Mouse (Mus musculus) CH12.LX (cell line): ENCODE measurements around the gene C1ra. TPM values are rescaled to one million over a fixed set of nuclear protein-coding genes. Genes with fewer than 3 reads are reported as not detected.

Experiments
- DNase-seq: peaks from one replicate; pipeline ENCODE4 v3.0.0-alpha.2; 2013; ENCODE audit errors: extremely low read depth
- H3K27ac ChIP-seq: 2 replicates; pipeline ENCODE4 v1.5.1; 2012; ENCODE audit warnings: low read depth, mild to moderate bottlenecking, control low read depth, moderate library complexity; ENCODE audit not compliant: insufficient read depth
- H3K27me3 ChIP-seq: replicated peaks from 2 replicates; pipeline ENCODE3; 2012; ENCODE audit warnings: inconsistent platforms
- H3K36me3 ChIP-seq, 2 experiments: replicated peaks in 1 of 2; 2 replicates each; pipeline versions ENCODE3 to v1.6.1; 2012; ENCODE audit warnings: inconsistent platforms in 1 of 2, low read length in 1 of 2, mild to moderate bottlenecking in 1 of 2, mixed read lengths in 1 of 2, moderate library complexity in 1 of 2; ENCODE audit not compliant: control insufficient read depth in 1 of 2, insufficient read depth in 1 of 2
- H3K4me1 ChIP-seq, 2 experiments: 2 replicates each; pipeline ENCODE4 v1.6.1; 2012; ENCODE audit warnings: inconsistent platforms in 1 of 2, moderate library complexity in 1 of 2; ENCODE audit not compliant: insufficient read depth in 2 of 2, control insufficient read depth in 1 of 2
- H3K4me2 ChIP-seq: 2 replicates; pipeline ENCODE4 v1.6.1; 2012; ENCODE audit warnings: low read depth, mild to moderate bottlenecking, control low read depth; ENCODE audit not compliant: poor library complexity, insufficient read depth, severe bottlenecking
- H3K4me3 ChIP-seq, 3 experiments: fragments of 150-350 bp in 1 of 3; sonication (generic) in 1 of 3; replicated peaks in 1 of 3; 2 replicates each; pipeline versions ENCODE3 to v1.5.1; 2011 to 2012; ENCODE audit warnings: low read depth in 2 of 3, low read length in 2 of 3, mild to moderate bottlenecking in 2 of 3, moderate library complexity in 2 of 3, control low read depth in 1 of 3, improper control_type of control experiment in 1 of 3, inconsistent platforms in 1 of 3, mixed read lengths in 1 of 3; ENCODE audit not compliant: poor library complexity in 1 of 3
- H3K79me2 ChIP-seq: replicated peaks from 2 replicates; pipeline ENCODE4 v1.6.1; 2012; ENCODE audit warnings: mild to moderate bottlenecking, moderate library complexity; ENCODE audit not compliant: control insufficient read depth, poor library complexity, insufficient read depth, severe bottlenecking; ENCODE audit errors: extremely low read depth
- H3K9ac ChIP-seq: 2 replicates; pipeline ENCODE4 v1.6.1; 2012; ENCODE audit warnings: low read depth, mild to moderate bottlenecking, control low read depth, moderate library complexity; ENCODE audit not compliant: insufficient read depth
- H3K9me3 ChIP-seq: replicated peaks from 2 replicates; pipeline ENCODE3; 2012; ENCODE audit warnings: low read length, inconsistent platforms, mixed read lengths
- BHLHE40 ChIP-seq: IDR thresholded peaks from 2 replicates; pipeline ENCODE4 v1.6.1; 2011; ENCODE audit warnings: mild to moderate bottlenecking, low read depth, low read length, improper control_type of control experiment
- CHD2 ChIP-seq: IDR thresholded peaks from 2 replicates; pipeline ENCODE4 v1.6.1; 2011; ENCODE audit warnings: low read length, improper control_type of control experiment
- CTCF ChIP-seq, 2 experiments: IDR thresholded peaks in 1 of 2; conservative IDR thresholded peaks in 1 of 2; 2 replicates each; pipeline ENCODE4 v1.5.1; 2011 to 2012; ENCODE audit warnings: low read depth in 2 of 2, low read length in 2 of 2, improper control_type of control experiment in 1 of 2, inconsistent platforms in 1 of 2, mild to moderate bottlenecking in 1 of 2, moderate library complexity in 1 of 2
- E2F4 ChIP-seq: IDR thresholded peaks from 2 replicates; pipeline ENCODE4 v1.6.1; 2011; ENCODE audit warnings: low read depth, low read length, improper control_type of control experiment; ENCODE audit not compliant: insufficient replicate concordance
- ELF1 ChIP-seq: IDR thresholded peaks from 2 replicates; pipeline ENCODE4 v1.6.1; 2014; ENCODE audit warnings: low read depth, mild to moderate bottlenecking, inconsistent platforms, low read length, improper control_type of control experiment
- EP300 ChIP-seq: IDR thresholded peaks from 2 replicates; pipeline ENCODE4 v1.6.1; 2011; ENCODE audit warnings: low read length, improper control_type of control experiment
- GABPA ChIP-seq: IDR thresholded peaks from 2 replicates; pipeline ENCODE4 v1.6.1; 2012; ENCODE audit warnings: low read depth, low read length, improper control_type of control experiment, inconsistent platforms; ENCODE audit not compliant: insufficient replicate concordance
- IRF4 ChIP-seq: IDR thresholded peaks from 2 replicates; pipeline ENCODE4 v1.6.1; 2014; ENCODE audit warnings: low read depth, mild to moderate bottlenecking, inconsistent platforms, low read length, improper control_type of control experiment
- JUN ChIP-seq: IDR thresholded peaks from 2 replicates; pipeline ENCODE4 v1.6.1; 2011; ENCODE audit warnings: low read depth, mild to moderate bottlenecking, low read length, improper control_type of control experiment, moderate library complexity; ENCODE audit not compliant: insufficient read depth
- JUND ChIP-seq: conservative IDR thresholded peaks from 2 replicates; pipeline ENCODE4 v1.6.1; 2011; ENCODE audit warnings: low read depth, low read length, improper control_type of control experiment
- KAT2A ChIP-seq: IDR thresholded peaks from 2 replicates; pipeline ENCODE4 v1.6.1; 2012; ENCODE audit warnings: low read length, improper control_type of control experiment, inconsistent platforms; ENCODE audit not compliant: insufficient replicate concordance
- MAFK ChIP-seq: IDR thresholded peaks from 2 replicates; pipeline ENCODE4 v1.6.1; 2011; ENCODE audit warnings: low read length, improper control_type of control experiment; ENCODE audit not compliant: insufficient replicate concordance
- MAX ChIP-seq: IDR thresholded peaks from 2 replicates; pipeline ENCODE4 v1.6.1; 2011; ENCODE audit warnings: low read length, improper control_type of control experiment
- MAZ ChIP-seq: IDR thresholded peaks from 2 replicates; pipeline ENCODE4 v1.6.1; 2012; ENCODE audit warnings: low read depth, mild to moderate bottlenecking, inconsistent platforms, low read length, improper control_type of control experiment, moderate library complexity
- MEF2A ChIP-seq: IDR thresholded peaks from 2 replicates; pipeline ENCODE4 v1.6.1; 2014; ENCODE audit warnings: low read depth, mild to moderate bottlenecking, inconsistent platforms, low read length, improper control_type of control experiment, borderline replicate concordance
- MYC ChIP-seq: IDR thresholded peaks from 2 replicates; pipeline ENCODE4 v1.6.1; 2011; ENCODE audit warnings: low read depth, mild to moderate bottlenecking, improper control_type of control experiment, low read length
- NELFE ChIP-seq: IDR thresholded peaks from 2 replicates; pipeline ENCODE4 v1.6.1; 2011; ENCODE audit warnings: low read depth, low read length, improper control_type of control experiment
- NRF1 ChIP-seq: IDR thresholded peaks from 2 replicates; pipeline ENCODE4 v1.6.1; 2014; ENCODE audit warnings: low read depth, mild to moderate bottlenecking, inconsistent platforms, low read length, improper control_type of control experiment, moderate library complexity
- PAX5 ChIP-seq: IDR thresholded peaks from 2 replicates; pipeline ENCODE4 v1.6.1; 2012; ENCODE audit warnings: low read length, inconsistent platforms, mixed read lengths
- POLR2A ChIP-seq: IDR thresholded peaks from 2 replicates; pipeline ENCODE4 v1.6.1; 2011; ENCODE audit warnings: low read depth, mild to moderate bottlenecking, improper control_type of control experiment, low read length
- POLR2AphosphoS2 ChIP-seq: IDR thresholded peaks from 2 replicates; pipeline ENCODE4 v1.6.1; 2011; ENCODE audit warnings: low read depth, low read length, improper control_type of control experiment
- RAD21 ChIP-seq: IDR thresholded peaks from 2 replicates; pipeline ENCODE4 v1.6.1; 2011; ENCODE audit warnings: low read depth, mild to moderate bottlenecking, low read length, improper control_type of control experiment, moderate library complexity
- RCOR1 ChIP-seq: conservative IDR thresholded peaks from 2 replicates; pipeline ENCODE4 v1.6.1; 2012; ENCODE audit warnings: low read depth, mild to moderate bottlenecking, inconsistent platforms, low read length, improper control_type of control experiment
- SIN3A ChIP-seq: IDR thresholded peaks from 2 replicates; pipeline ENCODE4 v1.6.1; 2012; ENCODE audit warnings: low read length, improper control_type of control experiment, inconsistent platforms
- SMC3 ChIP-seq: IDR thresholded peaks from 2 replicates; pipeline ENCODE4 v1.6.1; 2011; ENCODE audit warnings: low read depth, low read length, improper control_type of control experiment
- TBP ChIP-seq: conservative IDR thresholded peaks from 2 replicates; pipeline ENCODE4 v1.6.1; 2011; ENCODE audit warnings: low read depth, low read length, improper control_type of control experiment
- TCF12 ChIP-seq: IDR thresholded peaks from 2 replicates; pipeline ENCODE4 v1.6.1; 2014; ENCODE audit warnings: low read depth, mild to moderate bottlenecking, inconsistent platforms, low read length, improper control_type of control experiment
- UBTF ChIP-seq: IDR thresholded peaks from 2 replicates; pipeline ENCODE4 v1.6.1; 2012; ENCODE audit warnings: low read depth, mild to moderate bottlenecking, inconsistent platforms, low read length, improper control_type of control experiment, moderate library complexity
- ZC3H11A ChIP-seq: IDR thresholded peaks from 2 replicates; pipeline ENCODE4 v1.6.1; 2012; ENCODE audit warnings: low read depth, mild to moderate bottlenecking, inconsistent platforms, low read length, improper control_type of control experiment
- ZKSCAN1 ChIP-seq: IDR thresholded peaks from 2 replicates; pipeline ENCODE4 v1.6.1; 2012; ENCODE audit warnings: low read depth, inconsistent platforms, low read length, improper control_type of control experiment, borderline replicate concordance
- ZMIZ1 ChIP-seq: IDR thresholded peaks from 2 replicates; pipeline ENCODE4 v1.6.1; 2012; ENCODE audit warnings: low read depth, mild to moderate bottlenecking, inconsistent platforms, low read length, improper control_type of control experiment
- dilution Hi-C: fragments of 300-500 bp; cut with MboI; formaldehyde crosslinking; loops from 2 replicates; pipeline ENCODE4 v1.14.3; 2020; ENCODE audit warnings: low sequenced_read_pairs; ENCODE audit not compliant: extremely low pct_unique_long_range_greater_than_20kb, extremely low pct_ligation_motif_present
- in situ Hi-C: fragments of 300-500 bp; cut with MboI; formaldehyde crosslinking; loops from 3 replicates; pipeline ENCODE4 v1.14.3; 2019; ENCODE audit warnings: low sequenced_read_pairs, low pct_ligation_motif_present, low pct_unique_long_range_greater_than_20kb, mixed read lengths
- polyA plus RNA-seq: library from polyadenylated mRNA; unstranded; fragments of >175 nt; gene quantifications from 2 replicates; pipeline ENCODE4 v1.2.1, GENCODE M21; 2012; ENCODE audit warnings: low read depth; ENCODE audit not compliant: insufficient read length
- total RNA-seq, 2 experiments: library from RNA; depleted of rRNA; stranded (reverse); fragments of 300-350 nt in 1 of 2; fragments of >200 nt in 1 of 2; gene quantifications; 2 replicates each; pipeline ENCODE4 v1.2.3; 2012 to 2014

Gene C1ra
- total and polyA plus RNA-seq, 3 experiments: 8.4 to 21.9 (median 19.8) TPM

DNA sequence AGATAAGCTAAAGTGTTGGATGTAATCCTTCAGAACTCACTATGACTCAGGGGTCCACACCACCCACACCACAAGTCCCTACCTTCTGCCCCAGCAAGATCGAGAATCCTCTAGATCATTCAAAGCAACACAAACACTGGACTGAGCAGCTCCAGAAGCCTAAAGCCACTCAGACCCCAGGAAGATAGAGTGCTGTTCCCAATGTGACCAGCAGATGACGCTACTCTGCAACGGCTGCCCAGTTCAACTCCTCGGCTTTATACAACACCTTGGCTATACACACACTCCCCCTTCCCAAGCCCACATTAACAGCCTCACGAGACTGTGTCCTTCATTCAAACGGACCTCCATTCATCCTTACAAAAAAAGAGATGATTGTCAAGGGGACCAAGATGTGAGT lies 39.4 kb upstream of the C1ra start:
- dilution Hi-C loops: no loop called here
- Histone ChIP-seq H3K27ac (no peak overlapping the region), H3K4me3 (no peak overlapping the region)

DNA sequence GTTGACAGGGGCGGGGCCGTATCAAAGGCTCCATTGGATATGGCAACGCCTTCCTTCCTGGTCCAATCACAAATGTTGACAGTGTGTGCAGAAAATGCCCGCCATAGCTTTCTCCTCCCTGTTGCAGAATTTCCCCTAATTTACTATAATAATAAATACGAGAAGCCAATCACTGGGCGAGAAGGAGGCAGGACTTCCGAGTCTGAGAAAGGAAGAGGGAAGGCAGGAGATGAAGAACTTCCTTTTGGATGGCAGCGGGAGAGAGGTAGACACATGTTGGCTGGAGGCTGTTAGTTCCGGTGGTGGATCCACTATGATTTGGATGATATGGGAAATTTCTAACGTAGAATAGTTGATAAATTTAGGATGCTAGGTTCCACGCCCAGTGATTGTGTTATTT lies 37.6 kb upstream of the C1ra start:
- H3K36me3 ChIP-seq: no peaks in the 10 kb centered on the region
- DNase-seq: peak; percentile 85
- in situ Hi-C loops: loop anchor here (10.0 kb wide), 1 partner anchor 70 kb away; the partner anchor contains the start of gene C1s1
- H3K4me3 ChIP-seq: peak overlapping the region; percentile 69 to 92 (median 82)
- dilution Hi-C loops: no loop called here
- H3K79me2 ChIP-seq: peaks cover 4% of the 10 kb centered on the region; the same call in 1 of the 2 replicates
- peak overlapping the region; percentile 79 for H3K4me2 ChIP-seq
- peak overlapping the region; percentile 74 for H3K27ac ChIP-seq
- peaks cover 43% of the 10 kb centered on the region for H3K27me3 ChIP-seq
- H3K9ac ChIP-seq: peak overlapping the region; percentile 87
- peaks cover 15 to 38% of the 10 kb centered on the region in 2 experiments for H3K4me1 ChIP-seq
- H3K9me3 ChIP-seq: no peaks in the 10 kb centered on the region
- TF ChIP-seq POLR2AphosphoS2 (peak; percentile 91; the same call in 1 of the 2 replicates), KAT2A (peak; percentile 56; the same call in 1 of the 2 replicates), ELF1 (peak; percentile 84), CTCF (conservative IDR thresholded peaks at IDR 0.05 in 1 of 2, IDR thresholded peaks at IDR 0.05 in 1 of 2; ENCODE audit: low read depth in 2 of 2, low read length in 2 of 2) (no peak), E2F4 (peak; percentile 89; the same call in 1 of the 2 replicates), TCF12 (peak; percentile 65; the same call in 1 of the 2 replicates), CHD2 (no peak), MAZ (no peak), ZMIZ1 (peak; percentile 83), MYC (peak; percentile 85), SMC3 (no peak), PAX5 (no peak), NELFE (peak; percentile 92), IRF4 (no peak), MAFK (no peak), NRF1 (no peak), MEF2A (no peak; the same call in 1 of the 2 replicates), POLR2A (peak; percentile 94), BHLHE40 (no peak), ZC3H11A (no peak), JUN (no peak), ZKSCAN1 (no peak), EP300 (no peak)

More for the DNA sequence above, 39.4 kb upstream of the C1ra start:
- H3K4me1 ChIP-seq: peaks cover 6 to 20% of the 10 kb centered on the region in 2 experiments
- no peak overlapping the region for H3K9ac ChIP-seq
- no peaks in the 10 kb centered on the region for H3K36me3 ChIP-seq
- in situ Hi-C loops: loop anchor here (10.0 kb wide), 1 partner anchor 72 kb away; the partner anchor contains the start of gene C1s1
- peaks cover 50% of the 10 kb centered on the region for H3K27me3 ChIP-seq
- H3K79me2 ChIP-seq: peaks cover 4% of the 10 kb centered on the region; the same call in 1 of the 2 replicates
- peak overlapping the region; percentile 10; the same call in 1 of the 2 replicates for H3K4me2 ChIP-seq
- DNase-seq: peak; percentile 67
- H3K9me3 ChIP-seq: no peaks in the 10 kb centered on the region
- TF ChIP-seq MYC: no peak
- no peak for TF ChIP-seq MAX
- TF ChIP-seq E2F4: no peak
- no peak for TF ChIP-seq TCF12
- peak; percentile 71 for TF ChIP-seq SMC3
- 0 out of 2 replicates have a peak, but pooled peaks have one; percentile 16 for TF ChIP-seq NELFE
- no peak for TF ChIP-seq UBTF
- TF ChIP-seq GABPA: no peak
- peak; percentile 34; the same call in 1 of the 2 replicates for TF ChIP-seq IRF4
- no peak for TF ChIP-seq JUND
- TF ChIP-seq POLR2A: no peak
- TF ChIP-seq RAD21: peak; percentile 63
- no peak for TF ChIP-seq POLR2AphosphoS2
- no peak for TF ChIP-seq ZMIZ1
- peak; percentile 31; the same call in 1 of the 2 replicates for TF ChIP-seq BHLHE40
- TF ChIP-seq ELF1: no peak
- TF ChIP-seq TBP: no peak
- peak; percentile 88 to 99 for TF ChIP-seq CTCF (conservative IDR thresholded peaks at IDR 0.05 in 1 of 2, IDR thresholded peaks at IDR 0.05 in 1 of 2; ENCODE audit: low read depth in 2 of 2, low read length in 2 of 2)
- no peak for TF ChIP-seq RCOR1
- TF ChIP-seq SIN3A: no peak
- no peak for TF ChIP-seq PAX5
- no peak for TF ChIP-seq JUN
- TF ChIP-seq CHD2: no peak
- TF ChIP-seq MAZ: 0 out of 2 replicates have a peak, but pooled peaks have one; percentile 43
- TF ChIP-seq NRF1: no peak
